Mouse (Mus musculus): ENCODE measurements at regions not wholly inside any gene's neighbourhood (a gene's known extent, or its start where the extent isn't known, plus 50 kb on each side); places are given as distances from the start of the nearest gene placed in this dataset.
A peak's percentile ranks its signal among the peaks of the same experiment; 100 is the strongest.

- no peak for DNase-seq (ENCODE audit: low spot score)
Observed at GRCm38 (mm10) chr1:183717060-183717459, 296.0 kb upstream of the Dusp10 start.

DNA sequence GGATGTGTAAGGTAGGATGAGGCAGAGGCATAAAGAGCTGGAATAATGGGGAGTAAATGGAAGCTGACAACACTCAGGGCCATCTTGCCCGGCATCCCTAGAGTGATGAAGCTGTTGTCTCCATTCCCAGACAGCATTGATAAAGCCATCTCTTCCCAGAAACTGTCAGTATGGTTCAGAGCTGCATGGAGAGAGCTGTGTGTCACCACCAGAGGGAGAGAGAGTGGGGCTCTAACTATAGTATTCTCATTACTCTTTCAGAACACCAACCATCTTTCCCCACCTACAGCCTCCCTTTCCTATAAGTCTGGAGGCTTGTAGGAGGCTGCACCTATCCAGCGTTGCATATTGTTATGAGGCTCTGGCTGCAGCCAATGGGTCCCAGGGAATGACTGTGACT, 264.0 kb upstream of the Dusp10 start:
- DNase-seq (ENCODE audit: low spot score), result peak; percentile 21

GRCm38 (mm10) chr1:183754500-183754899, 258.6 kb upstream of the Dusp10 start:
- DNase-seq (ENCODE audit: low spot score), result no peak

GRCm38 (mm10) chr1:183756716-183757115, 256.4 kb upstream of the Dusp10 start:
- no peak for DNase-seq (ENCODE audit: low spot score)

DNA sequence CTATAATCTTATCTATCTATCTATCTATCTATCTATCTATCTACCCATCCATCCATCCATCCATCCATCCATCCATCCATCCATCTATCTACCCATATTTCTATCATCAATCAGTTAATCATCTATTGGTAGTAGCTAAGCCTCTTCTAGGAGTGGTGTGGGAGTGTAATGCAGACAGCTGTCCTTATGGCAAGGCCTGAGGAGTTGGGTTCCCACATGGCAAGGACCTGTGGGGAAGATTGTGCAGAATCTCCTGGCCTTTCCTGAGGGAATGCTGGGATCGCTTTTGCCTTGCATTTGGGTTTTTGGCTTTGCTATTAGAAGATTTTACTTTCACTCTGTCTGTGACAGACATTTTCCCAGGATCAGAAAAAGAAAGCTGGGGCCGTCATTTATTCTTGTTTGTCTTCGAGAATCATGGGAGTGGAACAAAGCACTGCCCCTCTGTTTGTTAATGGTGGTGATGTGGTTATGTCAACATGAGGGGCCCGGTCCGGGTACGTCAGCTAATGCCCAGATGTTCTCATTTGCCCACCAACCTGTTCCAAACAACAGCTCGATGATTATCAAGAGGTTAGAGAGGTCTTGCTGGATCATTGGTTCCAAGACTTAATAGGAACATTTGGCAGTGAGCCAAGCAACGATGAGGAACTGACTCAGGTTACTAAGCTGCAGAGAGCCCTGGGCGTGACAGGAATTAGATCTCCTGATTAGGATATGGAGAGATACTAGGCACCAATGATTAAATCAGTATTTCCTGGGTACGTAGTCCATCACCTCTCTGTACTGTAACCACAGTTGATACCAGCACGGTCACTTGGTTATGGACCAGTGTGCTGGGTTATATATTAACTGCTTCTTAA, 249.0 kb upstream of the Dusp10 start:
- no peak for DNase-seq (ENCODE audit: low spot score)

DNA sequence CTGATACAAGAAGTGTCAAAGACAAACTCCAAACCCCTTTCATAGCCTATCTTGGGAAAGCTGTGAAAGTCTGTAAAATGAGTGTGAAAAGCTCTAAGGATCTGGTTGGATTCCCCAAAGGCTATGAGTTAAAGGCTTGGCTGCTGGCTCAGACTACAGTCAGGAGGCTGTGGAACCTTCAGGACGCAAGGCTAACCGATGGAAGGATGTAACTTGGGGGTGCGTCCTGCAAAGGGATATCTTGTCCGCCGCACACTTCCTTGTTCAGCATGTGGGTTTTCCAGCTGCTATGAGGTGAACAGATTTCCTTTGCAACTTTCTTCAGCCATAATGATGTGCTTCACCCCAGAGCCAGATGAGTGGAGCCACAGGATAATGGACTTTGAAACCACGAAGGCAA, 240.3 kb upstream of the Dusp10 start:
- DNase-seq (ENCODE audit: low spot score), result no peak

DNA sequence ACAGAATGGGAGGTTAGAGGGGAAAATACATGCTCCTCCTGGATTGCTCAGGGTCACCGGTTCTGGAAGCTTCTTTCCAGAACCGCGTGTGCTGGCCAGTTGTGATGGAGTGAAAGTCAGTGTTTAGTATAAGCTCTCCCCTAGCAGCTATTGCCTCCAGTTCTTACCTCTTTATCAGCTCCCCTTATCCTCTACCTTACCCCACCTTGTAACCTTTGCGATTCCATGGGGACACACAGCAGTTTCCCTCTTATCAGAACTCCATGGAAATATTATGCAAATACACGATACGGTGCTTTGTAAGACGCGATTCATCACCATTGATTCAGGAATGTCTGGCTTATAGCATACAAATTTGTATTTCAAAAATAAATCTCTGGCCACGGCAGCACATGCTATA, 232.9 kb upstream of the Dusp10 start:
- DNase-seq (ENCODE audit: low spot score), result no peak

DNA sequence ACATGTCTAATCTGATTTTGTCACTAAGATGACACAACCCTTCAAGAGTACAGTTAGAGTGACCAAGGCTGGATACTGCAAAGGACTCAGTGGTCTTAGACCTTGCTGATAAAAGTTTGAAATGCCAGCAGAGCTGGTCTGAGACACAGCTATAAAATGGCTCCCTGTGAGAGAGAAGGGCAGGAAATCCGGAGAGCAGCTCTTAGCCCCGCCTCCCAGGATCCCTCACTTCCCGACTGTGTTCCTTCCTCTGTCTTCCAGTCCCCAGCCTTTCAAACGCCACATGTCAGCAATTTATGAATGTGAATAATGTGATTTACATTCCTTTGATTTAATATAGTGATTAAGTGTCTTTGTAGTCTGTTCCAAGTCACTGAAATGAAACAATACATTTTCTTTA, 232.3 kb upstream of the Dusp10 start:
- no peak for DNase-seq (ENCODE audit: low spot score)

GRCm38 (mm10) chr1:183783440-183784130, 229.5 kb upstream of the Dusp10 start:
- DNase-seq (ENCODE audit: low spot score), result peak; percentile 47

GRCm38 (mm10) chr1:183792230-183792813, 220.8 kb upstream of the Dusp10 start:
- no peak for DNase-seq (ENCODE audit: low spot score)

GRCm38 (mm10) chr1:183793324-183793723, 219.8 kb upstream of the Dusp10 start:
- no peak for DNase-seq (ENCODE audit: low spot score)

DNA sequence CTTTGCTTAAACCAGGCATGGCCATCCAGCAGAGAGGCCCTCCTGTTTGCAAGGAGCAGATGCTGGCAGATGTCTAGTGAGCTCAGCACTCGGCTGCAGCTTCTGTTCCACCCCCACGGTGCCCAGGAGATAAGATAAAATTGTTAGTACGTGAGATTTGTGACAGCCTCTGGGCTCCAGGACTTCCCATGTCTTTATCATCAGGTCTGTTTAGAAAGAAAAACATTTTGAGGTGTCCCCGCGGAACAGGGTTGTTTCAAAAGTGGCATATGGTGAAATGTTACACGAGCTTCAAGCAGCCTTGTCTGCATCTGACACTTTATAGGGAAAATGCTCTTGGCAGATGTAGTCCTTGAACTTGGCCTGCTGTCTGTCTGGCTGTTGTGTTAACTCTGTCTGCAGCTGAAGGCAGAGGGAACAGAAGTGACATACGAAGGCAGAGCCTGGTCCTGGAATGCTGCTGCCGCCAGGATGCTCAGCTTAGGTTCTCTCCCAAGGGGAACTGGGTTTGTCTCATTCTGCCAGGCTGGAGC, 219.1 kb upstream of the Dusp10 start:
- peak; percentile 22 for DNase-seq (ENCODE audit: low spot score)

DNA sequence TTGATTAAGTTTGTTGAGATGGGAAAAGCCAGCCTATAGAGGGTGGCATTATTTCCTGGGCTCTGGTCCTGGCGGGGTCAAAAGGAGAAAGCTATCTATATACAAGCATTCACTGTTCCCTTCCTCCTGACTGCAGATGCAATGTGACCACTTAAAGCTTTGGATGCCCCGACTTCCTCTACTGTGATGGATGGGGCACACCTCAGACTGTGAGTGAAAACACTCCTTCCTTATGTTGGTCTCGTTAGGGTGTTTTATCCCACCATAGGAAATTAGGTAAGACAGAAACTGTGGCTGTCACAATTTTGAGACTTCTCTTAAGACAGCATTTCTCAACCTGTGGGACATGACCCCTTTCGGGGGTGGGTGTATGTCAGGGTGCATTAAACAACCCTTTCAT, 210.8 kb upstream of the Dusp10 start:
- no peak for DNase-seq (ENCODE audit: low spot score)

GRCm38 (mm10) chr1:183803357-183803756, 209.7 kb upstream of the Dusp10 start:
- DNase-seq (ENCODE audit: low spot score), result peak; percentile 30

GRCm38 (mm10) chr1:183803826-183804225, 209.3 kb upstream of the Dusp10 start:
- peak; percentile 56 for DNase-seq (ENCODE audit: low spot score)

GRCm38 (mm10) chr1:183804295-183804694, 208.8 kb upstream of the Dusp10 start:
- peak; percentile 71 for DNase-seq (ENCODE audit: low spot score)

DNA sequence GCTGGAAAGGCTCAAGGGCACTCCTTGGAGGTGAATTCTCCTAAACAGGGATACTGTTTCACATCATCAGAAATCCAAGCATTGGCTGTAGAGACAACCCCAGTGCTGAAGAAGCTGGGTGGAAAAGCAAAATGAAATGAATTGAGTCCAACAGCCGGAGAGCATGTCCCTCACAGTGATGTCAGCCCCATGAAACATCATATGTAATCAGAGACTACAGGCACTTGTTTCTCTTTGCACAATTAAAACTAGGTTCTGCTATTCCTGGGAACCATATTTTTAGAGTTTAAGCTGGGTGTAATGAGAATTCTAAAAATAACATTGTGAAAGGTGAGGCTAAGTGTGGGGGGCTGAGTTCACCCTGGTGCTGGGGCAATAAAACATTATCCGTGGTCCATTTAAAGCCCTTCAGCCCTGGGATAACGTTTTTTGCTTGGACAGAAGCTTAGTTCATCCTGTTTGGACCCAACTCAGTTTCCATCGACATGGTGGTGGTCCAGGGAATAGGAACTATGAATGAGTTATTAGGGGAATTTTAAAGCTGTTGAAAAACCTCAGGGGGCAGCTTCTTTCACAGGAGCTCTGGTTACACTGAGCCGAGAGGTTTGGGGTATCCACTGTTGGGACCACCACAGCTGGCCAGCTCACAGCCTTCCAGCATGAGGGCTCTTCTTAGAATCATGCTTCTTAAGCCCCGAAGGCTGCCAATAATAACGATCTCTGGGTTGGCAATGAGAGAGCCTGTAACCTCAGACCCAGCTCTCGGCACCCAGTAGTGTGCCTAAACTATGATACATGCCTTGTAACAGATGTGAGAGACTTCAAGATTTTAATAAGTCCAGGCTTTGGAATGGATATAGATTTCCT, 206.0 kb upstream of the Dusp10 start:
- DNase-seq (ENCODE audit: low spot score), result no peak

GRCm38 (mm10) chr1:183808168-183808567, 204.9 kb upstream of the Dusp10 start:
- DNase-seq (ENCODE audit: low spot score), result no peak

DNA sequence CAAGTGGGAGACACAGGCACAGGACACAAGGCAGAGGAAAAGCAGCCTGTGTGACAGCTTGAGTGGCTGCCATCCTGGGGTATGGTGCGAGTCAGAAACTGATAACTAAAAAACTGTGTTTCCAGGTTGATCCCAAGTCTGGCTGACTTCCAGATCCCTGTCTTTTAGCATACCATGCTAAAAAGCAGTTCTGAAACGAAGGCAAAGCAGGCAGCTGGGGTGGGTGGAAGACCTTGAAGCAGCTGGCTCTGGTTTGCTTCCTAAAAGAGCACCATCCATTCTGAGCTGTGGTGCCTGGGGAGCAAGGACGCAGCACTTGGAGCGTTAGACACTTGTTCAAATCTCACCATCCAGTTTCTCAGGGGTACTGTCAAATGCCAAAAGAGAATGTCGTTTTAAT, 192.5 kb upstream of the Dusp10 start:
- no peak for DNase-seq (ENCODE audit: low spot score)

DNA sequence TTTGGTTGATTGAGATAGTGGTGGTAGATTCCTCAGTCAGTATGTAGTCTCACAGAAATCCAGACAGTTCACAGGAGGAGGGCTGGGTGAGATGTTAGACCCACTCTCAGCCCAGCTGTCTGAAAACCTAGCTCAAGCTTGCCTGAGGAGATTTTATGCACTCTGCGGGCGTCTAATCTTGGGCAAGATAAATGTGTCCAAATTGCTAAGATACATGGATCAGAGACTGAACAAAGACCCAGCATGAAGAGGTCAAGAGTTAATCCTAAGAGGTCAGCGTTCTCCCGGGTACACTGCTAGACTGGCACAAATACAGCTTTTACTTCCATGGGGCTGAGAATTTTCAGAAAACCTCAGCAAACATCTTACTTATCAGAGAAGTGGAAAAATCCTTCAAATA, 186.8 kb upstream of the Dusp10 start:
- no peak for DNase-seq (ENCODE audit: low spot score)

- DNase-seq (ENCODE audit: low spot score), result no peak
Observed at GRCm38 (mm10) chr1:183845135-183845534, 168.0 kb upstream of the Dusp10 start.
